Mouse (Mus musculus) fibroblast of lung, adult 2 months (primary cell): ENCODE measurements around the gene Epha2.

Source experiments
- DNase-seq: peaks from one replicate; pipeline ENCODE4 v3.0.0-alpha.2; 2011; ENCODE audit warnings: low read depth

The Epha2 gene

GRCm38 (mm10) chr4:141367997-141368791 is 67.2 kb downstream of the Epha2 start, which contains the start of gene Fam131c:
TSS of gene Fam131c (plus strand) at chr4:141368220.
- no peak for DNase-seq

GRCm38 (mm10) chr4:141372426-141372825 is 71.4 kb downstream of the Epha2 start:
- DNase-seq = no peak
